Mouse (Mus musculus): ENCODE data around the gene Xlr5b. TPM values are rescaled to one million over a fixed set of nuclear protein-coding genes. Genes with fewer than 3 reads are reported as not detected.

The Xlr5b gene
- polyA plus RNA-seq, 2 experiments, result not detected

Other genes starting within 250 kb of the Xlr5b start
- gene Cetn2, start 230.4 kb upstream of the Xlr5b start, polyA plus RNA-seq (2012; rRNA removed), result 22.7 and 30.6 TPM in 2 replicates
- gene Cetn2, start 230.4 kb upstream of the Xlr5b start, polyA plus RNA-seq (2014; fragmentation: Nextera tagmentation; extraction: Ambion mirVana), result 72.0 and 72.7 TPM in 2 replicates
- 26.7 and 27.1 TPM in 2 replicates for gene Nsdhl, start 230.2 kb upstream of the Xlr5b start, polyA plus RNA-seq (2012; rRNA removed)
- 23.2 and 23.9 TPM in 2 replicates for gene Nsdhl, start 230.2 kb upstream of the Xlr5b start, polyA plus RNA-seq (2014; fragmentation: Nextera tagmentation; extraction: Ambion mirVana)
- 41.8 and 44.8 TPM in 2 replicates for gene Zfp185, start 161.5 kb upstream of the Xlr5b start, polyA plus RNA-seq (2012; rRNA removed)
- gene Zfp185, start 161.5 kb upstream of the Xlr5b start, polyA plus RNA-seq (2014; fragmentation: Nextera tagmentation; extraction: Ambion mirVana), result 52.6 and 56.6 TPM in 2 replicates
- gene Pnma5, start 111.7 kb upstream of the Xlr5b start, polyA plus RNA-seq (2012; rRNA removed), result 0.06 TPM in 1 of 2 replicates, not detected in the other
- 0.11 and 0.23 TPM in 2 replicates for gene Pnma5, start 111.7 kb upstream of the Xlr5b start, polyA plus RNA-seq (2014; fragmentation: Nextera tagmentation; extraction: Ambion mirVana)
- 0.90 and 1.1 TPM in 2 replicates for gene Pnma3, start 84.0 kb upstream of the Xlr5b start, polyA plus RNA-seq (2012; rRNA removed)
- 0.10 and 0.17 TPM in 2 replicates for gene Pnma3, start 84.0 kb upstream of the Xlr5b start, polyA plus RNA-seq (2014; fragmentation: Nextera tagmentation; extraction: Ambion mirVana)
- gene Xlr4a, start 66.3 kb upstream of the Xlr5b start, polyA plus RNA-seq (2012; rRNA removed), result 0.13 and 1.3 TPM in 2 replicates
- gene Xlr4a, start 66.3 kb upstream of the Xlr5b start, polyA plus RNA-seq (2014; fragmentation: Nextera tagmentation; extraction: Ambion mirVana), result 1.1 TPM in 1 of 2 replicates, not detected in the other
- gene Xlr3a, start 51.7 kb upstream of the Xlr5b start, polyA plus RNA-seq (2012; rRNA removed), result 0.87 and 3.8 TPM in 2 replicates
- 1.4 and 1.6 TPM in 2 replicates for gene Xlr3a, start 51.7 kb upstream of the Xlr5b start, polyA plus RNA-seq (2014; fragmentation: Nextera tagmentation; extraction: Ambion mirVana)
- 0.06 and 0.10 TPM in 2 replicates for gene Gm14685, start 31.7 kb upstream of the Xlr5b start, polyA plus RNA-seq (2012; rRNA removed)
- 0.18 TPM in 1 of 2 replicates, not detected in the other for gene Gm14685, start 31.7 kb upstream of the Xlr5b start, polyA plus RNA-seq (2014; fragmentation: Nextera tagmentation; extraction: Ambion mirVana)
- gene DXBay18, start 654 bp downstream of the Xlr5b start, polyA plus RNA-seq (2012; rRNA removed), result 0.05 and 0.16 TPM in 2 replicates
- 0.22 TPM in 1 of 2 replicates, not detected in the other for gene DXBay18, start 654 bp downstream of the Xlr5b start, polyA plus RNA-seq (2014; fragmentation: Nextera tagmentation; extraction: Ambion mirVana)
- not detected in 2 replicates for gene Spin2d, start 28.2 kb downstream of the Xlr5b start, polyA plus RNA-seq (2012; rRNA removed)
- gene Spin2d, start 28.2 kb downstream of the Xlr5b start, polyA plus RNA-seq (2014; fragmentation: Nextera tagmentation; extraction: Ambion mirVana), result not detected in 2 replicates
- 5.9 and 17.4 TPM in 2 replicates for gene Xlr3b, start 43.4 kb downstream of the Xlr5b start, polyA plus RNA-seq (2012; rRNA removed)
- gene Xlr3b, start 43.4 kb downstream of the Xlr5b start, polyA plus RNA-seq (2014; fragmentation: Nextera tagmentation; extraction: Ambion mirVana), result 4.6 and 10.2 TPM in 2 replicates
- 0.29 and 0.98 TPM in 2 replicates for gene Xlr4b, start 65.5 kb downstream of the Xlr5b start, polyA plus RNA-seq (2012; rRNA removed)
- 0.30 and 1.3 TPM in 2 replicates for gene Xlr4b, start 65.5 kb downstream of the Xlr5b start, polyA plus RNA-seq (2014; fragmentation: Nextera tagmentation; extraction: Ambion mirVana)
- gene F8a, start 79.5 kb downstream of the Xlr5b start, polyA plus RNA-seq (2012; rRNA removed), result 6.9 and 10.1 TPM in 2 replicates
- 11.9 and 12.3 TPM in 2 replicates for gene F8a, start 79.5 kb downstream of the Xlr5b start, polyA plus RNA-seq (2014; fragmentation: Nextera tagmentation; extraction: Ambion mirVana)
- gene Xlr4c, start 94.3 kb downstream of the Xlr5b start, polyA plus RNA-seq (2012; rRNA removed), result 0.47 TPM in 1 of 2 replicates, not detected in the other
- not detected in 2 replicates for gene Xlr4c, start 94.3 kb downstream of the Xlr5b start, polyA plus RNA-seq (2014; fragmentation: Nextera tagmentation; extraction: Ambion mirVana)
- gene Xlr3c, start 116.6 kb downstream of the Xlr5b start, polyA plus RNA-seq (2012; rRNA removed), result 0.24 and 0.38 TPM in 2 replicates
- gene Xlr3c, start 116.6 kb downstream of the Xlr5b start, polyA plus RNA-seq (2014; fragmentation: Nextera tagmentation; extraction: Ambion mirVana), result 0.12 and 0.41 TPM in 2 replicates
- gene Xlr5a, start 144.2 kb downstream of the Xlr5b start, polyA plus RNA-seq (2012; rRNA removed), result 0.06 TPM in 1 of 2 replicates, not detected in the other
- 0.12 TPM in 1 of 2 replicates, not detected in the other for gene Xlr5a, start 144.2 kb downstream of the Xlr5b start, polyA plus RNA-seq (2014; fragmentation: Nextera tagmentation; extraction: Ambion mirVana)
- not detected in 2 replicates for gene Xlr5c, start 144.2 kb downstream of the Xlr5b start, polyA plus RNA-seq (2012; rRNA removed)
- gene Xlr5c, start 144.2 kb downstream of the Xlr5b start, polyA plus RNA-seq (2014; fragmentation: Nextera tagmentation; extraction: Ambion mirVana), result not detected in 2 replicates
- gene Gm45015, start 188.0 kb downstream of the Xlr5b start, polyA plus RNA-seq (2012; rRNA removed), result not detected in 2 replicates
- gene Gm45015, start 188.0 kb downstream of the Xlr5b start, polyA plus RNA-seq (2014; fragmentation: Nextera tagmentation; extraction: Ambion mirVana), result not detected in 2 replicates
- gene Zfp275, start 193.8 kb downstream of the Xlr5b start, polyA plus RNA-seq (2012; rRNA removed), result 38.1 and 48.7 TPM in 2 replicates
- gene Zfp275, start 193.8 kb downstream of the Xlr5b start, polyA plus RNA-seq (2014; fragmentation: Nextera tagmentation; extraction: Ambion mirVana), result 24.0 and 25.7 TPM in 2 replicates
- gene Gm18336, start 249.9 kb downstream of the Xlr5b start, polyA plus RNA-seq (2012; rRNA removed), result not detected in 2 replicates
- not detected in 2 replicates for gene Gm18336, start 249.9 kb downstream of the Xlr5b start, polyA plus RNA-seq (2014; fragmentation: Nextera tagmentation; extraction: Ambion mirVana)

All from limb, embryonic 14.5 days (tissue).